Mouse (Mus musculus): ENCODE measurements around the gene R3hdml.

DNA sequence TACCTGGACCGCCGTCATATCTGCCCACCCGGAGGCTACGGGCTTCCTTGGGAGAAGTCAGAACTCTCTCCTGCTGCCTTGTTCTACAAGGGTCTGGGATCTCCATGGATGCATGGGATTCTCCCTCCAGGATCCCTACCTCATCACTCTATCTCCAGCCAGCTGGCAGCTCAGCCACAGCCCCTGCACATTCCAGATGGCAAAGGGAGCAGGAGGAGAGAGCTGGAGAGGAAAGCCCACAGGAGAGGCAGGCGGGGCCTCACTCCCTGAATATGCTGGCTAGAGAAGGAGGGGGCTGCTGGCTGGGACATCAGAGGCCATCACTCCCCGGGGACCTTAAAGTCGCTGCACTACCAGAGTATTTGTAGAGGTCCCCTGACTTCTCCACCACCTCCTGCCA is 767 bp upstream of the R3hdml start:
- TF ChIP-seq CTCF (IDR thresholded peaks at IDR 0.05; ENCODE audit: low read depth) (no peak), EP300 (IDR thresholded peaks at IDR 0.05; ENCODE audit: low read depth) (no peak)

All from liver, embryonic 14.5 days (tissue).